ENCODE assay signal across 9 mouse cellular contexts in genomic region chr9:59482419-59482818, GRCm38 (mm10). TPM values are rescaled to one million over a fixed set of nuclear protein-coding genes. Genes with fewer than 3 reads are reported as not detected.
DNase-seq lines count a peak whose midpoint lies in the region; ATAC-seq and TF ChIP-seq lines count a peak whose summit lies in the region.
"Had no signal": no experiment of that assay in that cellular context is flagged by ENCODE, and none has a peak within 500 bp of the region (broad histone marks: within the 10 kb centered on the region; RNA-seq: fewer than 3 reads in every experiment).

No protein-coding gene starts in this region.

- peak; percentile 66 for TF ChIP-seq CTCF in lung, adult 2 months (IDR thresholded peaks at IDR 0.05; ENCODE audit: insufficient read depth, low read length)

- H3K4me2 ChIP-seq in forebrain, embryonic 13.5 days: peak overlapping the region; percentile 26; the same call in 1 of the 2 replicates
- H3K4me2 ChIP-seq in forebrain, embryonic 15.5 days (replicated peaks): no peak overlapping the region

- peak; percentile 21 for DNase-seq in urinary bladder, postnatal 14 days (ENCODE audit: low spot score)
- DNase-seq in urinary bladder, postnatal 10 days (ENCODE audit: low spot score): no peak
- DNase-seq in lung, adult 2 months: peak; percentile 32
- peak; percentile 19 to 51 for DNase-seq in spleen, adult 18-20 months

- H3K36me3 ChIP-seq in forebrain, embryonic 13.5 days (ENCODE audit: poor library complexity, severe bottlenecking): no peaks in the 10 kb centered on the region
- no peaks in the 10 kb centered on the region for H3K36me3 ChIP-seq in forebrain, embryonic 15.5 days
- H3K36me3 ChIP-seq: embryonic facial prominence, embryonic 12.5 days had no signal

- ATAC-seq in forebrain, embryonic 13.5 days: no peak
- no peak for ATAC-seq in forebrain, embryonic 15.5 days (replicated peaks)
- 0 out of 2 replicates have a peak, but pooled peaks have one; percentile 46 for ATAC-seq in erythroblast, adult 5-6 weeks (replicated peaks; ENCODE audit: low FRiP score, poor library complexity, severe bottlenecking)
- no peak for ATAC-seq in inflammation-experienced regulatory T-cells, adult 6 months

- no peak overlapping the region for H3K27ac ChIP-seq in forebrain, embryonic 13.5 days
- no peak overlapping the region for H3K27ac ChIP-seq in forebrain, embryonic 15.5 days (replicated peaks)
- H3K27ac ChIP-seq: embryonic facial prominence, embryonic 12.5 days had no signal

- 31% methylated on average over 1 of the region's 1 CpGs for WGBS in forebrain, embryonic 13.5 days
- 29% methylated on average over 1 of the region's 1 CpGs for WGBS in forebrain, embryonic 15.5 days
- 45% methylated on average over 1 of the region's 1 CpGs for WGBS in lung, adult 2 months

- no peak for TF ChIP-seq POLR2A in lung, adult 2 months (IDR thresholded peaks at IDR 0.05; ENCODE audit: borderline replicate concordance, extremely low read depth, low read depth, low read length)

- H3K4me1 ChIP-seq in forebrain, embryonic 13.5 days: peaks cover 35% of the 10 kb centered on the region
- peaks cover 47% of the 10 kb centered on the region for H3K4me1 ChIP-seq in forebrain, embryonic 15.5 days
- H3K4me1 ChIP-seq in lung, adult 2 months (ENCODE audit: control insufficient read depth, insufficient read depth, low read length): peaks cover 10% of the 10 kb centered on the region

- no peaks in the 10 kb centered on the region for H3K9me3 ChIP-seq in forebrain, embryonic 13.5 days (replicated peaks)
- no peaks in the 10 kb centered on the region for H3K9me3 ChIP-seq in forebrain, embryonic 15.5 days
- H3K9me3 ChIP-seq: embryonic facial prominence, embryonic 12.5 days had no signal

- H3K4me3 ChIP-seq in forebrain, embryonic 13.5 days: no peak overlapping the region
- H3K4me3 ChIP-seq in forebrain, embryonic 15.5 days: no peak overlapping the region
- no peak overlapping the region for H3K4me3 ChIP-seq in lung, adult 2 months (replicated peaks; ENCODE audit: extremely low read depth, low read depth, low read length)
- H3K4me3 ChIP-seq: embryonic facial prominence, embryonic 12.5 days had no signal

- H3K27me3 ChIP-seq in forebrain, embryonic 13.5 days: no peaks in the 10 kb centered on the region
- H3K27me3 ChIP-seq in forebrain, embryonic 15.5 days: no peaks in the 10 kb centered on the region
- H3K27me3 ChIP-seq: embryonic facial prominence, embryonic 12.5 days had no signal

- no peak overlapping the region for H3K9ac ChIP-seq in forebrain, embryonic 13.5 days
- no peak overlapping the region for H3K9ac ChIP-seq in forebrain, embryonic 15.5 days (replicated peaks)
- H3K9ac ChIP-seq: embryonic facial prominence, embryonic 12.5 days had no signal

RNA-seq across cellular contexts. Expression of gene Arih1, which starts 4.0 kb away (rescaled TPM):
- 18.0 and 19.0 TPM in 2 replicates for polyA plus RNA-seq in forebrain, embryonic 13.5 days (2015; fragmentation: Nextera tagmentation; extraction: Ambion mirVana)
- 18.2 and 18.8 TPM in 2 replicates for polyA plus RNA-seq in forebrain, embryonic 15.5 days (2015; fragmentation: Nextera tagmentation; extraction: Ambion mirVana)
- total RNA-seq in erythroblast, adult 5-6 weeks (2015; ENCODE audit: low replicate concordance): 42.4 and 49.8 TPM in 2 replicates
- 89.2 and 128 TPM in 2 replicates for total RNA-seq in erythroblast, adult 5-6 weeks (2017; ENCODE audit: low replicate concordance)
- polyA plus RNA-seq in lung, adult 2 months (2012; rRNA removed): 15.0 and 20.1 TPM in 2 replicates
- 10 to 100 TPM; 19.6 to 23.7 (median 23.0) TPM for polyA plus RNA-seq in inflammation-experienced regulatory T-cells, adult 6 months (2017; shearing (Covaris generic))

RNA-seq across cellular contexts. Expression of gene Hexa, which starts 56.9 kb away (rescaled TPM):
- polyA plus RNA-seq in forebrain, embryonic 13.5 days (2015; fragmentation: Nextera tagmentation; extraction: Ambion mirVana): 35.8 and 38.8 TPM in 2 replicates
- polyA plus RNA-seq in forebrain, embryonic 15.5 days (2015; fragmentation: Nextera tagmentation; extraction: Ambion mirVana): 47.5 and 53.0 TPM in 2 replicates
- 24.2 and 25.7 TPM in 2 replicates for total RNA-seq in erythroblast, adult 5-6 weeks (2015; ENCODE audit: low replicate concordance)
- total RNA-seq in erythroblast, adult 5-6 weeks (2017; ENCODE audit: low replicate concordance): 36.8 and 52.1 TPM in 2 replicates
- polyA plus RNA-seq in lung, adult 2 months (2012; rRNA removed): 90.7 and 106 TPM in 2 replicates
- 10 to 100 TPM; 15.6 to 38.7 (median 37.6) TPM for polyA plus RNA-seq in inflammation-experienced regulatory T-cells, adult 6 months (2017; shearing (Covaris generic))

RNA-seq across cellular contexts. Expression of gene Tmem202, which starts 57.2 kb away (rescaled TPM):
- 0.49 TPM in 1 of 2 replicates, not detected in the other for polyA plus RNA-seq in forebrain, embryonic 13.5 days (2015; fragmentation: Nextera tagmentation; extraction: Ambion mirVana)
- 0.47 and 0.74 TPM in 2 replicates for polyA plus RNA-seq in forebrain, embryonic 15.5 days (2015; fragmentation: Nextera tagmentation; extraction: Ambion mirVana)
- total RNA-seq in erythroblast, adult 5-6 weeks (2015; ENCODE audit: low replicate concordance): not detected in 2 replicates
- total RNA-seq in erythroblast, adult 5-6 weeks (2017; ENCODE audit: low replicate concordance): not detected in 2 replicates
- polyA plus RNA-seq in lung, adult 2 months (2012; rRNA removed): 0.36 and 0.64 TPM in 2 replicates
- polyA plus RNA-seq in inflammation-experienced regulatory T-cells, adult 6 months (2017; shearing (Covaris generic)): not detected
- polyA plus RNA-seq: embryonic facial prominence, embryonic 12.5 days had no signal
